ENCODE assay signal across 8 mouse cellular contexts in the genomic region with DNA sequence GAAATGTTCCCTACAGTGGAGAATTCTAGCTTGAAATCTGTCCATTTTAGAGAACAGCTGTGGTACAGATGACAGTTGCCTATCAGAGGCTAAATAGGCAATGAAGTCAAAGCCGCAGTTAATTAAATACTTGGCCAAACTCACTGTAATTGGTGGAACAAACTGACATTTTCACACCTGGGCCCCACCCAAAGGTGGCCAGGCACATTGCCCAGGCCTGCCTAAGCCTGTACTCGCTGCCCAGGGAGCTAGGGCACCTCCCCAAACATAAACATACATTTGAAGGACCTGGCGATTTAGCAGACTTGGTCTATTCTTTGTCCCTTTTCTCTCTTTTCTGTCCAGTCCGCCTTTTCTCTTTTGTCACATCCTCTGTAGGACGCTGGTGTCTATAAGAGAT. TPM values are rescaled to one million over a fixed set of nuclear protein-coding genes. Genes with fewer than 3 reads are reported as not detected.
DNase-seq lines count a peak whose midpoint lies in the region; ATAC-seq and TF ChIP-seq lines count a peak whose summit lies in the region.

A gene (plus strand): TSS at position 276 of the 400 bp plus-strand sequence.

- peak within 1 kb of the TSS; percentile 80 for H3K9ac ChIP-seq in hindbrain, embryonic 14.5 days

- H3K4me2 ChIP-seq in hindbrain, embryonic 14.5 days (replicated peaks) = peak within 1 kb of the TSS; percentile 75

- H3K36me3 ChIP-seq in hindbrain, embryonic 14.5 days (replicated peaks; ENCODE audit: control insufficient read depth, insufficient read depth) = peaks cover 48% of the 10 kb centered on the region

- no peak for TF ChIP-seq CTCF in left cerebral cortex, adult 2 months (IDR thresholded peaks at IDR 0.05)
- TF ChIP-seq CTCF in lung, adult 2 months (IDR thresholded peaks at IDR 0.05; ENCODE audit: insufficient read depth, low read length) = no peak

- intact Hi-C loops in left cerebral cortex, adult 2 months (cut with DNase I) = loop anchor here (2.0 kb wide), 1 partner anchor 38 kb away; no protein-coding TSS in a partner anchor

- peaks cover 16% of the 10 kb centered on the region for H3K4me1 ChIP-seq in hindbrain, embryonic 14.5 days (replicated peaks; ENCODE audit: control insufficient read depth, insufficient read depth, low read length)
- 0 out of 2 replicates have a peak, but pooled peaks cover 4% of the 10 kb centered on the region for H3K4me1 ChIP-seq in lung, adult 2 months (ENCODE audit: control insufficient read depth, insufficient read depth, low read length)

- H3K27ac ChIP-seq in left cerebral cortex, adult 2 months = peak within 1 kb of the TSS; percentile 91
- peak within 1 kb of the TSS; percentile 87 for H3K27ac ChIP-seq in hindbrain, embryonic 14.5 days

- ATAC-seq in hindbrain, embryonic 14.5 days (ENCODE audit: low FRiP score) = no peak

- H3K4me3 ChIP-seq in left cerebral cortex, adult 2 months = peak within 1 kb of the TSS; percentile 65
- peak within 1 kb of the TSS; percentile 70 for H3K4me3 ChIP-seq in hindbrain, embryonic 14.5 days (replicated peaks; ENCODE audit: low read length)
- H3K4me3 ChIP-seq in lung, adult 2 months (replicated peaks; ENCODE audit: extremely low read depth, low read depth, low read length) = peak within 1 kb of the TSS; percentile 80

- TF ChIP-seq POLR2A in lung, adult 2 months (IDR thresholded peaks at IDR 0.05; ENCODE audit: borderline replicate concordance, extremely low read depth, low read depth, low read length) = no peak

- H3K27me3 ChIP-seq in hindbrain, embryonic 14.5 days (ENCODE audit: control insufficient read depth, insufficient read depth, low read length) = no peaks in the 10 kb centered on the region

- peak in 1 of 2 experiments; percentile 12 for DNase-seq in left cerebral cortex, adult 2 months (ENCODE audit: extremely low spot score in 1 of 2, low spot score in 2 of 2)
- DNase-seq in left cerebral cortex, adult 11 months (ENCODE audit: low spot score) = no peak
- peak; percentile 19 for DNase-seq in cerebellum, adult 9-11 months
- DNase-seq in hindbrain, embryonic 14.5 days (ENCODE audit: low spot score) = no peak
- DNase-seq in lung, adult 2 months = peak; percentile 24
- DNase-seq in yolk sac, embryonic 10.5 days (ENCODE audit: low spot score) = peak; percentile 6
- no peak for DNase-seq in layer of hippocampus, adult 9-11 months
- DNase-seq in adipocyte (ENCODE audit: low spot score) = no peak

- 25% methylated on average over 5 of the region's 5 CpGs for WGBS in hindbrain, embryonic 14.5 days
- 24% methylated on average over 5 of the region's 5 CpGs for WGBS in lung, adult 2 months

- H3K9me3 ChIP-seq in hindbrain, embryonic 14.5 days (ENCODE audit: control insufficient read depth, low read length) = no peaks in the 10 kb centered on the region

RNA-seq across cellular contexts. Expression of the gene that starts here (rescaled TPM):
- total RNA-seq in left cerebral cortex, adult 2 months (2021) = 1 to 10 TPM; 5.7 to 6.0 TPM
- 3.8 and 5.3 TPM in 2 replicates for polyA plus RNA-seq in hindbrain, embryonic 14.5 days (2014; fragmentation: Nextera tagmentation; extraction: Ambion mirVana)
- polyA plus RNA-seq in lung, adult 2 months (2012; rRNA removed) = 52.9 and 55.0 TPM in 2 replicates

Comparison
In these comparisons a context has a peak if more than half of its experiments do, and no peak if none do; other contexts are left out.
1. DNase-seq: peak in cerebellum, adult 9-11 months (single experiment), lung, adult 2 months (single experiment) and yolk sac, embryonic 10.5 days (single experiment); none in left cerebral cortex, adult 11 months (single experiment), hindbrain, embryonic 14.5 days (single experiment), layer of hippocampus, adult 9-11 months (single experiment) and adipocyte (single experiment).
2. Peak in every context shown above with its lines, with median percentiles within 50 percentile points of each other: H3K4me3 ChIP-seq.